Mouse (Mus musculus): Measurements from ENCODE around the gene Erc1. TPM values are rescaled to one million over a fixed set of nuclear protein-coding genes. Genes with fewer than 3 reads are reported as not detected.
"Not testable (repeated sequence)": the region's sequence is repeated elsewhere in the genome, so short reads cannot be mapped to it uniquely, and the experiment has no call there.

Gene Erc1
- polyA plus RNA-seq, 1 experiment from 2014 or later, result 35.7 TPM

DNA sequence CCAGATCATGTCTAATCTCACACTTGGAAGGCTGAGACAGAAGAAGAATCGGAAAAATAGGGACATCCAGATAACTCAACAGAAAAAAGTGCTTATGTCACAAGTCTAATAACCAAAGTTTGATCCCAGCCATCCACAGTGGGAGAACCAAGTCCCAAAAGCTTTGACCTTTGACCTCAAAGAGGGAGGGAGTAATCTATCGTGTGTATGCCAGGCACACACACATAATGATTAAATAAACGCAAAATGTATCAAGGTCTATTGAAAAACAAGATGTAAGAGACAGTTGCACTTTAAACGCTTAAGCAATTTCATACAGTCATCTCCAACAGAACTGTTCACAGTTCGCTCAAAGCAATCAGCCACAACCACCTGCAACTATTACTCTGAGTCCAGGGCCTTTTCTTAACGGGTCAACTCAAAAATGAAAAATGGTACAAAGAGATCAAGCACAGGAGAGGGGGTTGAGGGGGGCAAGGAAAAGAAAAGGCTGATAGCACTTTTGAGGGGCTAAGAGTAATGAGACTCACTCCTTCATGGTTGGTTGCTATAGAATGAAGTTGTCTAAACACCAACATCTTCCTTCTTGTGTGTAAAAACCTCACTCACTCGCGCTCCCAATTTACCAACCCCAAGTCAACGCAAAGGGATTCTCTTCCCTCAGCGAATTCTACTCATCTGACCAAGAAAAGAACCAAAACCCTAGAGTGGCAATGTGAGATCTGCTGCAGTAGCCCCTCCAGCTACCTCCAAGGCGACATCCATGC lies 1.0 kb downstream of the Erc1 start:
- ATAC-seq (ENCODE audit: low FRiP score, low read depth), result no peak
- H3K27ac ChIP-seq, result no peak overlapping the region
- H3K36me3 ChIP-seq, result no peaks in the 10 kb centered on the region
- H3K4me2 ChIP-seq (replicated peaks), result peak overlapping the region; percentile 79
- no peaks in the 10 kb centered on the region for H3K9me3 ChIP-seq
- H3K4me1 ChIP-seq, result peaks cover 7% of the 10 kb centered on the region
- H3K4me3 ChIP-seq, result peak overlapping the region; percentile 93
- 27% methylated on average over 11 of the region's 11 CpGs for WGBS
- no peaks in the 10 kb centered on the region for H3K27me3 ChIP-seq (replicated peaks)
- peak overlapping the region; percentile 79 for H3K9ac ChIP-seq

- Histone ChIP-seq H3K4me3 (no peak overlapping the region), H3K27ac (no peak overlapping the region), H3K9me3 (no peaks in the 10 kb centered on the region), H3K4me1 (no peaks in the 10 kb centered on the region), H3K27me3 (replicated peaks) (no peaks in the 10 kb centered on the region), H3K36me3 (0 out of 2 replicates have a peak, but pooled peaks cover under 1% of the 10 kb centered on the region), H3K4me2 (replicated peaks) (no peak overlapping the region), H3K9ac (no peak overlapping the region)
- 83% methylated on average over 5 of the region's 5 CpGs for WGBS
- no peak for ATAC-seq (ENCODE audit: low FRiP score, low read depth)
Observed at GRCm38 (mm10) chr6:119829951-119830350, 18.0 kb downstream of the Erc1 start.

- ATAC-seq (ENCODE audit: low FRiP score, low read depth), result no peak
- 96% methylated on average over 1 of the region's 1 CpGs for WGBS
Observed at GRCm38 (mm10) chr6:119828165-119828564, 19.8 kb downstream of the Erc1 start.

DNA sequence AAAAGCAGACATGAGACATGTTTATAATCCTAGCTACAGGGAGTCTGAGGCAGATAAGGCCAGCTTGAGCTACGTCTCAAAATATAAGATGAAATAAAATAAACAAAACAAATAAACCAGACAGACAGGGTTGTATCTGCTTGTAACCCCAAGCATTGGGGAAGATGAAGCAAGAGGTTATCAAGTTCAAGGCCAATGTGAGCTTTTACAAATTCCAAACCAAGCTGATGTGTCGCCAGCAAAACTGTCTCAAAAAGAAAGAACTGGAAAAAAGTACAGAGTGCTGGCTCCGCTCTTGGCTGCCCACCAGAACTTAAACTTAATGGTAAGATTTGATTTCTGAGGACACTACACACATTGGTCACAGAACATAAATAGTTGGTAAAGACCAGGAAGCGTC lies 21.3 kb downstream of the Erc1 start:
- Histone ChIP-seq H3K9me3 (no peaks in the 10 kb centered on the region), H3K4me1 (no peaks in the 10 kb centered on the region), H3K27me3 (replicated peaks) (no peaks in the 10 kb centered on the region), H3K4me3 (no peak overlapping the region), H3K27ac (no peak overlapping the region), H3K36me3 (peaks cover 16% of the 10 kb centered on the region; the same call in 1 of the 2 replicates), H3K4me2 (replicated peaks) (no peak overlapping the region), H3K9ac (no peak overlapping the region)
- WGBS, result 88% methylated on average over 4 of the region's 4 CpGs
- ATAC-seq (ENCODE audit: low FRiP score, low read depth), result no peak

More at GRCm38 (mm10) chr6:119828165-119828564, 19.8 kb downstream of the Erc1 start:
- Histone ChIP-seq H3K9me3 (no peaks in the 10 kb centered on the region), H3K36me3 (peaks cover 13% of the 10 kb centered on the region; the same call in 1 of the 2 replicates), H3K4me3 (no peak overlapping the region), H3K4me2 (replicated peaks) (no peak overlapping the region), H3K27ac (no peak overlapping the region), H3K27me3 (replicated peaks) (no peaks in the 10 kb centered on the region), H3K4me1 (no peaks in the 10 kb centered on the region), H3K9ac (no peak overlapping the region)

- H3K9me3 ChIP-seq, result no peaks in the 10 kb centered on the region
- H3K4me1 ChIP-seq, result no peaks in the 10 kb centered on the region
- WGBS, result 98% methylated on average over 1 of the region's 1 CpGs
- no peak overlapping the region for H3K4me3 ChIP-seq
- H3K27ac ChIP-seq, result no peak overlapping the region
- no peak for ATAC-seq (ENCODE audit: low FRiP score, low read depth)
- H3K27me3 ChIP-seq (replicated peaks), result no peaks in the 10 kb centered on the region
- H3K36me3 ChIP-seq, result peaks cover 20% of the 10 kb centered on the region; the same call in 1 of the 2 replicates
- H3K9ac ChIP-seq, result no peak overlapping the region
- no peak overlapping the region for H3K4me2 ChIP-seq (replicated peaks)
Observed at GRCm38 (mm10) chr6:119822216-119822615, 25.8 kb downstream of the Erc1 start.

DNA sequence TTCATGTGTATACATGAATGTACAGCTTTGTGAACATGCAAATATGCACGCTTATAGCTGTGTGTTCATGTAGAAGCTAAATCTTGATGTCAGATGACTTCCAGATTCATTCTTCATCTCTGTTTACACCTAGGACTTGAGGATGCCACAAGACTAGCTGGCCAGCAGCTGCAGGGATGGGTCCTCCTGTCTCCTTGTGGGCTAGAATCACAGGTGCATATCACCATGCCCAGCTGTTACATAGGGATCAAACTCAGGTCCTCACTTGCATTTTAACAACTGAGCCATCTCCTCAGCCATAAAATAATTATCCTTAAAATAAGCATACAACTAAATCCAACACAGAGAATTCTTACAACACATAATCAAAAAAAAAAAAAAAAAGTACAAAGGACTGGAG lies 26.8 kb downstream of the Erc1 start:
- WGBS, result 100% methylated on average over 1 of the region's 1 CpGs

GRCm38 (mm10) chr6:119818541-119818940 lies 29.4 kb downstream of the Erc1 start:
- Histone ChIP-seq H3K4me3 (no peak overlapping the region), H3K9me3 (no peaks in the 10 kb centered on the region), H3K4me2 (replicated peaks) (no peak overlapping the region), H3K27me3 (replicated peaks) (no peaks in the 10 kb centered on the region), H3K36me3 (peaks cover 9% of the 10 kb centered on the region; the same call in 1 of the 2 replicates), H3K27ac (no peak overlapping the region), H3K9ac (no peak overlapping the region), H3K4me1 (no peaks in the 10 kb centered on the region)
- 96% methylated on average over 4 of the region's 4 CpGs for WGBS
- no peak for ATAC-seq (ENCODE audit: low FRiP score, low read depth)

More for the DNA sequence above, 26.8 kb downstream of the Erc1 start:
- H3K9me3 ChIP-seq, result no peaks in the 10 kb centered on the region
- H3K36me3 ChIP-seq, result peaks cover 20% of the 10 kb centered on the region; the same call in 1 of the 2 replicates
- no peak for ATAC-seq (ENCODE audit: low FRiP score, low read depth)
- no peaks in the 10 kb centered on the region for H3K27me3 ChIP-seq (replicated peaks)
- no peak overlapping the region for H3K27ac ChIP-seq
- H3K4me3 ChIP-seq, result no peak overlapping the region
- no peaks in the 10 kb centered on the region for H3K4me1 ChIP-seq
- H3K9ac ChIP-seq, result no peak overlapping the region
- no peak overlapping the region for H3K4me2 ChIP-seq (replicated peaks)

DNA sequence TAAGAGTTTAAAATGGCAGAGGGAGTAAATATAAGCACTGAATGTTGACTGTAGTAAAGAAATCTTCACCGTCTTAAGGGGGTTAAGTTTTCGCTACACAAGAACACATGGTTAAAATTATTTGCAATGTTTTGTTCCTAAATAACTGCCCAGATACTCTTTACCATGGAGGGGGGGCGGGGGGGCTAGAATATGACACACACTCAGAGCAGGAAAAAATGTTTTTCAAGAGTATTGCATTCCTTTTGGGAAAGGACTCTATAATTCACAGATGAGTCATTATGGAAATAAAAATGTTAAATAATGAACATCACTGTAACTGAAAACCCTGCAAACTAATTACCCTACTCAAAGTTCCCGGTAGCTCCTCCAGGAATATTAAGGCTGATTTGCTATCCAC lies 32.5 kb downstream of the Erc1 start:
- H3K4me3 ChIP-seq, result no peak overlapping the region
- 92% methylated on average over 4 of the region's 4 CpGs for WGBS

DNA sequence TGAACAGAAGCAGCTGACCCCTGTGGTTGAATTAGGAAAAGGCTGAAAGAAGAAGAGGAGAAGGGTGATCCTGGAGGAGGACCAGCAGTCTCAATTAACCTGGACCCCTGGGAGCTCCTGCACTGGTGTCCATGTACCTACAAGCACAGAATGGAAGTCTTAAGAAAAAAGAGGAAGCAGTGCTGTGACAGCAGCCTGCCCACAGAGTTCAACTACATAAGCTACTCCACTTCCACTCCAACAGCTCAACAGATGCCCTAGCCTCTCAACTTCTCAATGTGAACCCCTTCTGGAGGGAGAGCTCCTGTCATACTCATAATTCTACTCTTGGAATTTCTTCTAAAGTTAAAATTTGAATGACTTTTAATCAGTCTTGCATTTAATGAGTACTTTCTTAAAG lies 34.9 kb downstream of the Erc1 start:
- H3K27me3 ChIP-seq (replicated peaks); H3K4me2 ChIP-seq (replicated peaks); H3K9me3 ChIP-seq; H3K9ac ChIP-seq; H3K4me1 ChIP-seq; H3K27ac ChIP-seq; H3K4me3 ChIP-seq; ATAC-seq (ENCODE audit: low FRiP score, low read depth); H3K36me3 ChIP-seq: not testable (repeated sequence)

More for the DNA sequence above, 32.5 kb downstream of the Erc1 start:
- Histone ChIP-seq H3K27ac (no peak overlapping the region), H3K36me3 (peaks cover 4% of the 10 kb centered on the region; the same call in 1 of the 2 replicates), H3K4me1 (no peaks in the 10 kb centered on the region), H3K27me3 (replicated peaks) (no peaks in the 10 kb centered on the region), H3K4me2 (replicated peaks) (no peak overlapping the region), H3K9ac (no peak overlapping the region), H3K9me3 (no peaks in the 10 kb centered on the region)
- ATAC-seq (ENCODE audit: low FRiP score, low read depth), result no peak

DNA sequence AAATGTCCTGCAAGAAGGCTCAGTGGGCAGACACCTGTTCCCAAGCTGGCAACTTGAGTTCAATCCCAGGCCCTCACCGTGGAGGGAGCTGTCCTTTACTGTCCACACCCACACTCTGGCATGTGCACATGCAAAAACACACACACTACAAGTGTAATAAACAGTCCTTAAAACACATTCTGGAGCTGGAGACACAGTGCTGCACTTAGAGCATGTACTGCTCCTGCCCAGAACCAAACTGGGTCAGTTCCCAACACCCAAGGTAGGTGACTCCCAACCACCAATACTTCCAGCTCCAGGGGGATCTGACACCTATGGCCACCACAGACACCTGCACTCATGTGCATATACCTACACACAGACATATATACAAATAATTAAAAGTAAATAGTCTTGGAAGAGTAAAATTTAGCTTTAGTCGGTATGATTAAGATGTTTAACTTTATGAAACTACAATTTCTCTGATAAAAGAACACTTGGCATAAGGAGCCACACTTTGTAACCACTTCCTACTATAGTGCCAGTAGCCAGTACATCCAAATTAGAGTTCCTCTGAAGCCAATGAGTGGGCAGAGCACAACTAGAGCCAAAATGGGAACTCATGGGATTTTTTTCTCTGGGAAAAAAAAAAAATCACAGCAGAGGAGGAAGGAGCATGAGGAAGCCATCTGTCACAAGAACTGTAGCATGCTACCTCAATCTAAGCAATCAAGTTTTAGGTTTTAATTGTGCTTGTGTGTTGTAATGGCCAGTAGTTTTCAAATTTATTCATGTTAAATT lies 39.1 kb downstream of the Erc1 start:
- Histone ChIP-seq H3K4me3 (no peak overlapping the region), H3K4me1 (no peaks in the 10 kb centered on the region), H3K9me3 (no peaks in the 10 kb centered on the region), H3K27me3 (replicated peaks) (no peaks in the 10 kb centered on the region), H3K27ac (no peak overlapping the region), H3K36me3 (no peaks in the 10 kb centered on the region), H3K9ac (no peak overlapping the region), H3K4me2 (replicated peaks) (no peak overlapping the region)
- ATAC-seq (ENCODE audit: low FRiP score, low read depth), result no peak
- 94% methylated on average over 2 of the region's 2 CpGs for WGBS

DNA sequence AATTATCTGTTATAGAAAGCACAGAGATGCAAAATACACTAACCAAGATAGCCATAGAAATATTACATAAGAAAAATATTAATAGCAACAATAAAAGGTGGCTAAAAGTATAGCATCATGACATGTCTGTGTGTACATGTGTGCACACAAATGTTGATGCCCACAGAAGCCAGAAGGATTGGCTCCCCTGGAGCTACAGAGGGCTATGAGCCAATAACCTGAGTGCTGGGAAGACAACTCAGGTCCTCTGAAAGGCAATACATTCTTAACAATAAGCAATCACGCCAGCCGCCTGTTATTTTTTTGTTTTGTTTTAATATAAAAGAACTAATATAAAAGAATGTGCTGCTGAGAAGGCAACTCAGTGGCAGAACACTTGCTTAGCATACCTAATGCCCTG lies 44.7 kb downstream of the Erc1 start:
- Histone ChIP-seq H3K36me3 (no peaks in the 10 kb centered on the region), H3K4me1 (no peaks in the 10 kb centered on the region), H3K27ac (no peak overlapping the region), H3K9me3 (no peaks in the 10 kb centered on the region), H3K4me3 (no peak overlapping the region), H3K9ac (no peak overlapping the region), H3K4me2 (replicated peaks) (no peak overlapping the region), H3K27me3 (replicated peaks) (no peaks in the 10 kb centered on the region)
- WGBS, result 88% methylated on average over 2 of the region's 2 CpGs
- ATAC-seq (ENCODE audit: low FRiP score, low read depth), result no peak

- no peak for ATAC-seq (ENCODE audit: low FRiP score, low read depth)
- Histone ChIP-seq H3K9ac (no peak overlapping the region), H3K4me3 (no peak overlapping the region), H3K4me1 (no peaks in the 10 kb centered on the region), H3K27ac (no peak overlapping the region), H3K36me3 (peaks cover 9% of the 10 kb centered on the region), H3K9me3 (no peaks in the 10 kb centered on the region), H3K4me2 (replicated peaks) (no peak overlapping the region), H3K27me3 (replicated peaks) (no peaks in the 10 kb centered on the region)
- WGBS, result 96% methylated on average over 12 of the region's 12 CpGs
Observed at GRCm38 (mm10) chr6:119796911-119797486, 51.0 kb downstream of the Erc1 start.
